Mouse (Mus musculus) inflammation-experienced regulatory T-cells, adult 16 weeks (primary cell): ENCODE data around the gene Pde8b. TPM values are rescaled to one million over a fixed set of nuclear protein-coding genes. Genes with fewer than 3 reads are reported as not detected.

Source experiments
- polyA plus RNA-seq: library from polyadenylated mRNA; unstranded; fragments of 100-300 nt; shearing (Covaris generic); gene quantifications from one replicate; pipeline ENCODE4 v1.2.1, GENCODE M21; 2017

Pde8b gene
- 0.88 TPM for polyA plus RNA-seq

GRCm38 (mm10) chr13:95249511-95250456, at the start of gene Pde8b:
Gene Pde8b (minus strand): TSS chr13:95250336.

GRCm38 (mm10) chr13:94976219-94977186, 273.6 kb downstream of the Pde8b start, which contains the start of gene Wdr41:
Gene Wdr41 (plus strand): TSS chr13:94976344.

Other genes starting within 250 kb of the Pde8b start
- gene Zbed3, start 73.3 kb upstream of the Pde8b start, polyA plus RNA-seq: 2.1 TPM
- gene Aggf1, start 125.0 kb upstream of the Pde8b start, polyA plus RNA-seq: 7.3 TPM
- not detected for gene Crhbp, start 194.6 kb upstream of the Pde8b start, polyA plus RNA-seq
- not detected for gene S100z, start 228.4 kb upstream of the Pde8b start, polyA plus RNA-seq